Mouse (Mus musculus) limb, embryonic 10.5 days (tissue): ENCODE measurements around the gene Sgf29. TPM values are rescaled to one million over a fixed set of nuclear protein-coding genes. Genes with fewer than 3 reads are reported as not detected.

Source experiments
- DNase-seq: peaks from one replicate; pipeline ENCODE4 v3.0.0-alpha.2; 2017; ENCODE audit warnings: low spot score
- H3K27ac ChIP-seq: fragments of 300-500 bp; sonication (generic); 2 replicates; pipeline ENCODE4 v1.5.1; 2016; ENCODE audit warnings: mild to moderate bottlenecking
- H3K27me3 ChIP-seq: fragments of 300-500 bp; sonication (generic); 2 replicates; pipeline ENCODE4 v1.6.1; 2016; ENCODE audit warnings: low read depth, mild to moderate bottlenecking; ENCODE audit not compliant: poor library complexity, severe bottlenecking
- H3K36me3 ChIP-seq: fragments of 300-500 bp; sonication (generic); 2 replicates; pipeline ENCODE4 v1.6.1; 2016; ENCODE audit warnings: mild to moderate bottlenecking, moderate library complexity
- H3K4me1 ChIP-seq: fragments of 300-500 bp; sonication (generic); 2 replicates; pipeline ENCODE4 v1.6.1; 2016
- H3K4me3 ChIP-seq: fragments of 300-500 bp; sonication (generic); 2 replicates; pipeline ENCODE4 v1.5.1; 2016; ENCODE audit warnings: mild to moderate bottlenecking, moderate library complexity
- H3K9me3 ChIP-seq: fragments of 300-500 bp; sonication (generic); replicated peaks from 2 replicates; pipeline ENCODE4 v1.6.1; 2016; ENCODE audit warnings: mild to moderate bottlenecking
- WGBS: fragments of 180-500 bp; shearing (Covaris S2); methylation state at CpG from one replicate; pipeline ENCODE4 v1.1.7; 2016; 5-methylcytosine and 5-hydroxymethylcytosine counted together
- polyA plus RNA-seq: library from polyadenylated mRNA; unstranded; fragments of >200 nt; fragmentation: Nextera tagmentation; extraction: Ambion mirVana; gene quantifications from 2 replicates; pipeline ENCODE4 v1.2.1, GENCODE M21; 2016

Sgf29 gene
- polyA plus RNA-seq, 1 experiment from 2014 or later, result 69.0 TPM

DNA sequence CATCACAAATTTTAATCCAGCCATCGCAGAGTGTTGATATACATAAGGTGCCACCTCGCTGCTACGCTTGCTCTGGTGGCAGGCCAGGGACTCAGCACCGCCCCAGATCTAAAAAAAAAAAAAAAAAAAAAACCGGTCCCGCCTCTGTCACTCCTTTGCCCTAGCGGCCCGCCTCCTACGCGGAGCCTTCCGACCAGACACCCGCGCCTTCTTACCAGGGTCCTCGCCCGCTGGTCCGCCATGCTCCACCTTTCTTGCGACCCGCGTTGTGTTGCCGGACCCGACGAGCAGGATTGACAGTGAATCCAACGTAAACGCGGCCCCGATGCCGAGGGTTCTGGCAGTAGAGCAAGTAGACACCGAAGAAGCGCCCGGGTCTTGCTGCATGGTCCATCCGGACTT lies 46.1 kb downstream of the Sgf29 start, which contains the start of gene Bola2:
Gene Bola2, plus strand, starts transcription at position 192 of the 402 bp plus-strand sequence.
- H3K4me3 ChIP-seq, result peak within 1 kb of the TSS; percentile 89
- H3K27ac ChIP-seq, result peak within 1 kb of the TSS; percentile 95
- no peaks in the 10 kb centered on the region for H3K27me3 ChIP-seq
- no peak for DNase-seq
- H3K36me3 ChIP-seq, result peaks cover 56% of the 10 kb centered on the region
- peaks cover 23% of the 10 kb centered on the region for H3K4me1 ChIP-seq
- under 1% methylated on average over 31 of the region's 31 CpGs for WGBS
- H3K9me3 ChIP-seq, result no peaks in the 10 kb centered on the region

GRCm38 (mm10) chr7:126695631-126696207 lies 46.6 kb downstream of the Sgf29 start, which contains the start of gene Slx1b:
Gene Slx1b, minus strand, starts transcription at chr7:126695784.
- peaks cover 25% of the 10 kb centered on the region for H3K4me1 ChIP-seq
- peak within 1 kb of the TSS; percentile 89 for H3K4me3 ChIP-seq
- peak within 1 kb of the TSS; percentile 95 for H3K27ac ChIP-seq
- H3K27me3 ChIP-seq, result no peaks in the 10 kb centered on the region
- H3K9me3 ChIP-seq, result no peaks in the 10 kb centered on the region
- peaks cover 56% of the 10 kb centered on the region for H3K36me3 ChIP-seq
- WGBS, result under 1% methylated on average over 40 of the region's 40 CpGs
- DNase-seq, result peak; percentile 97

DNA sequence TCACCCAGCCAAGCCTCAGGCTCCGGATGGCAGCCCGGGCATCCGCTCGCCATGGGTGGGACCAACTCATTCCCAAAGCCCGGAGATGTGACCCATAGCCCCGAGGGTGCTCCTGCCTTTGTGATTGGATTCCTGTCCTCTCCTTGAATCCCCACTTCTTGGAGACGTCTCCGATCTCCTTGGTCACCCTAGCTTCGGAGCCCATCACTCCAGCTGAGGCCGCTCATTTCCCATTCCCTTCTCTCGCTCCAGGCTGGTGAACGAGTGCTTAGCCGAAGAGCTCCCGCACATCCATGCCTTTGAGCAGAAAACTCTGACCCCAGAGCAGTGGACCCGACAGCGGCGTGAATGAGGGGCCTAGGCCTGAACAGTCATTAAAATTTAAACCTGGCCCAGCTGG lies 47.2 kb downstream of the Sgf29 start:
- H3K4me1 ChIP-seq, result peaks cover 31% of the 10 kb centered on the region
- H3K36me3 ChIP-seq, result peaks cover 52% of the 10 kb centered on the region
- H3K4me3 ChIP-seq, result peak overlapping the region; percentile 89
- H3K9me3 ChIP-seq, result no peaks in the 10 kb centered on the region
- DNase-seq, result no peak
- H3K27me3 ChIP-seq, result no peaks in the 10 kb centered on the region
- 2% methylated on average over 17 of the region's 17 CpGs for WGBS
- H3K27ac ChIP-seq, result peak overlapping the region; percentile 95

DNA sequence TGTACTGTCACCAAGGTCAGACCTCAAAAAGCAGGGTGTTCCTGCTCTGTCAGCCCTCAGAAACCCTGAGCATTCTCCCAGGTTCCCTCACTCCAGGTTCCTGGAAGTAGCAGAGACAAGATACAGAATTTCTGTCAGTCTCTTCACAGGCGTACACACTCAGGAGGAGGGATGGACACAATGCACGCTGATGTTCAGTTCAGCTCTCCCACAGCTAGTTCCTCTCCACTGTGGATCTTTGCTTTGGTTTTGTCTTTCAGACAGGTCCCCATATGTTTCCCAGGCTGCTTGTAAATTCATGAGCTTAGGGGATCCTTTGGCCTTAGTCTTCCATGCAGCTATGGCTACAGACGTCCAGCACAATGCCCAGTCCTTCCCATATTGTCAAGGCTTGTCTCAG lies 47.8 kb downstream of the Sgf29 start:
- Histone ChIP-seq H3K4me1 (peaks cover 37% of the 10 kb centered on the region), H3K9me3 (no peaks in the 10 kb centered on the region), H3K27ac (peak overlapping the region; percentile 95; the same call in 1 of the 2 replicates), H3K4me3 (peak overlapping the region; percentile 89), H3K27me3 (peaks cover 5% of the 10 kb centered on the region), H3K36me3 (peaks cover 46% of the 10 kb centered on the region)
- DNase-seq, result no peak
- 87% methylated on average over 3 of the region's 3 CpGs for WGBS

- H3K9me3 ChIP-seq, result no peaks in the 10 kb centered on the region
- peaks cover 40% of the 10 kb centered on the region for H3K4me1 ChIP-seq
- H3K27me3 ChIP-seq, result peaks cover 14% of the 10 kb centered on the region
- H3K4me3 ChIP-seq, result no peak overlapping the region; the same call in 1 of the 2 replicates
- no peak overlapping the region for H3K27ac ChIP-seq
- peaks cover 40% of the 10 kb centered on the region for H3K36me3 ChIP-seq
- DNase-seq, result no peak
- whole genome bisulfite sequencing, result 94% methylated on average over 8 of the region's 8 CpGs
Measured at GRCm38 (mm10) chr7:126697838-126698237, 48.7 kb downstream of the Sgf29 start.

- DNase-seq, result no peak
- 87% methylated on average over 25 of the region's 25 CpGs for WGBS
- 0 out of 2 replicates have a peak overlapping the region, but pooled peaks have one; percentile 44 for H3K27ac ChIP-seq
- H3K4me3 ChIP-seq, result 0 out of 2 replicates have a peak overlapping the region, but pooled peaks have one; percentile 16
- H3K4me1 ChIP-seq, result peaks cover 53% of the 10 kb centered on the region
- H3K27me3 ChIP-seq, result peaks cover 39% of the 10 kb centered on the region
- H3K36me3 ChIP-seq, result peaks cover 40% of the 10 kb centered on the region
- H3K9me3 ChIP-seq, result no peaks in the 10 kb centered on the region
Measured at GRCm38 (mm10) chr7:126700063-126701015, 51.2 kb downstream of the Sgf29 start.

- peak; percentile 92 for DNase-seq
- Histone ChIP-seq H3K36me3 (peaks cover 40% of the 10 kb centered on the region), H3K4me3 (0 out of 2 replicates have a peak overlapping the region, but pooled peaks have one; percentile 16), H3K27me3 (peaks cover 46% of the 10 kb centered on the region), H3K4me1 (peaks cover 53% of the 10 kb centered on the region), H3K27ac (0 out of 2 replicates have a peak overlapping the region, but pooled peaks have one; percentile 44), H3K9me3 (no peaks in the 10 kb centered on the region)
- WGBS, result 3% methylated on average over 11 of the region's 11 CpGs
Measured at GRCm38 (mm10) chr7:126701070-126701469, 52.0 kb downstream of the Sgf29 start.

DNA sequence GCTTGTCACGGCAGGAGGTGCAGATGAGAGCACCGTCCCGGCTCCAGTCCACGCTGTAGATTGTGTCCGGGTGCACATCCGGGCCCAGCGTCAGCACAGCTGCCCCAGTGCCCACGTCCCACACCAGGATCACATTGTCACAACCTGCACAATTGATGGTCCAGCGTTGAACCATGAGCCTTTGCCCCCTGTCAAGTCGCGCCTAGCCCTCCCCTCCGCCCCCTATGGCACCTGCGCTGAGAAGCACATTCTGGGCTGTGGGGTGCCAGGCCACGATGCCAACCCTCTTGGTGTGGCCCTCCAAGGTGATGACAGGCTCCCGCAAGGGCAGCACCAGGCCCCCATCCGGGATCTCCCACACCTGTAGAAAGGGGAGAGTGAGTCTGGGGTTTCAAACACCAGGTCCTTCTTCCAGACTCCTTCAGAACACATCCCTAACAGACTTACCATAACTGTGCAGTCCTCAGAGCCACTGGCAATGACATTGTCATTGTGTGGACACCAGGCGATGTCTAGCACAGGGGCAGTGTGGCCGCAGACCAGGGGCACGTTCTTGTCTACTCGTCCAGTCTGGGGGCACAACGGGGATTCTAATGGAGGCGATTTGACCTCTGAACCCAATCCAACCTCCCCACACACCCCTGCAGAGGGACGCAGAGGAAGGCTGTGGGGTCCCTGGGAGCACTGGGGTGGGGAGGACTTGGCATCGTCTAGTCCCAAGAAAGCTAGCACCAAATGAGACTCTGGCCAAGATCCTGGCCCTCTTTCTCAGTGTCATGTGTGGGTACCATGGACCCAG lies 52.6 kb downstream of the Sgf29 start:
- H3K4me1 ChIP-seq, result peaks cover 46% of the 10 kb centered on the region
- no peak for DNase-seq
- H3K27me3 ChIP-seq, result peaks cover 52% of the 10 kb centered on the region
- H3K9me3 ChIP-seq, result no peaks in the 10 kb centered on the region
- 0 out of 2 replicates have a peak overlapping the region, but pooled peaks have one; percentile 16 for H3K4me3 ChIP-seq
- WGBS, result 58% methylated on average over 24 of the region's 24 CpGs
- 0 out of 2 replicates have a peak overlapping the region, but pooled peaks have one; percentile 20 for H3K27ac ChIP-seq
- peaks cover 40% of the 10 kb centered on the region for H3K36me3 ChIP-seq

DNA sequence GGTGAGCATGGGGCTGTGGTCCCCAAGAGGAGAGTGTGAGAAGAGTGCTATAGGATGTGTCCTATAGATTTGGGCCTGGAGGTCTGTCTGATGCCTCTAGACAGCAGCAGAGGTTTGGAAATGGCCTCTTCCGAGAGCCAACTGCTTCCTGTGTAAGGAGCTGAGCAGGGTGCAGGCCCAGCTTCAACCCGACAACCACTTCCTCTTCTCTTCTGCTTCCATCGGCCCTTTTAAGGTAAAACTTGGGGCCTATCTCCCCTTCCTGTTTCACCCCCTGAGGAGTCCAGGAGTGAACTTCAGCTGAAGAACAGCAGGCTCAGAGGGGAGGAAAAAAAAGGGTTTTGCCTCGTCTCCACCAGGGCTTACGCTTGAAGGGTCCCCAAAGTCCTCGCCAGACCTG lies 53.2 kb downstream of the Sgf29 start:
- no peak overlapping the region for H3K27ac ChIP-seq
- no peaks in the 10 kb centered on the region for H3K9me3 ChIP-seq
- H3K36me3 ChIP-seq, result peaks cover 34% of the 10 kb centered on the region
- H3K4me3 ChIP-seq, result no peak overlapping the region
- peaks cover 52% of the 10 kb centered on the region for H3K27me3 ChIP-seq
- WGBS, result 87% methylated on average over 6 of the region's 6 CpGs
- H3K4me1 ChIP-seq, result peaks cover 40% of the 10 kb centered on the region
- DNase-seq, result no peak

GRCm38 (mm10) chr7:126702861-126703756 lies 54.0 kb downstream of the Sgf29 start:
- 85% methylated on average over 12 of the region's 12 CpGs for WGBS
- Histone ChIP-seq H3K4me1 (peaks cover 40% of the 10 kb centered on the region), H3K36me3 (peaks cover 26% of the 10 kb centered on the region), H3K27me3 (peaks cover 52% of the 10 kb centered on the region), H3K9me3 (no peaks in the 10 kb centered on the region), H3K27ac (no peak overlapping the region), H3K4me3 (peak overlapping the region; percentile 77)
- DNase-seq, result no peak

GRCm38 (mm10) chr7:126703757-126704077 lies 54.6 kb downstream of the Sgf29 start:
- WGBS, result 16% methylated on average over 7 of the region's 7 CpGs
- peaks cover 22% of the 10 kb centered on the region for H3K36me3 ChIP-seq
- peaks cover 40% of the 10 kb centered on the region for H3K4me1 ChIP-seq
- H3K27me3 ChIP-seq, result peaks cover 52% of the 10 kb centered on the region
- no peak for DNase-seq
- H3K27ac ChIP-seq, result no peak overlapping the region
- no peaks in the 10 kb centered on the region for H3K9me3 ChIP-seq
- H3K4me3 ChIP-seq, result peak overlapping the region; percentile 77
